Mouse (Mus musculus) testis, adult 2 months (tissue): Measurements from ENCODE around the gene Adcyap1r1.

Experiments
- CTCF ChIP-seq: fragments of 200-500 bp; IDR thresholded peaks from 2 replicates; pipeline ENCODE4 v1.5.1; 2012; ENCODE audit warnings: low read depth, mild to moderate bottlenecking, inconsistent platforms, low read length, moderate library complexity; ENCODE audit not compliant: control insufficient read depth, insufficient read depth, insufficient replicate concordance
- POLR2A ChIP-seq: fragments of 200-500 bp; IDR thresholded peaks from 2 replicates; pipeline ENCODE4 v1.6.1; 2012; ENCODE audit warnings: low read depth, mild to moderate bottlenecking, inconsistent platforms, low read length, moderate library complexity; ENCODE audit not compliant: control insufficient read depth

- TF ChIP-seq CTCF, result no peak
- no peak for TF ChIP-seq POLR2A
These were observed 61.7 kb downstream of the Adcyap1r1 start for GRCm38 (mm10) chr6:55513477-55513876.
